Mouse (Mus musculus): Measurements from ENCODE around the gene Gpr135. TPM values are rescaled to one million over a fixed set of nuclear protein-coding genes. Genes with fewer than 3 reads are reported as not detected.
"Not testable (repeated sequence)": the region's sequence is repeated elsewhere in the genome, so short reads cannot be mapped to it uniquely, and the experiment has no call there.

Gene Gpr135
- polyA plus RNA-seq, 1 experiment from 2014 or later = 0.95 TPM

- WGBS = 6% methylated on average over 40 of the region's 40 CpGs
- Histone ChIP-seq H3K9ac (ENCODE audit: low read length) (peak overlapping the region; percentile 55), H3K36me3 (ENCODE audit: control insufficient read depth, insufficient read depth, low read length) (no peaks in the 10 kb centered on the region), H3K9me3 (ENCODE audit: control insufficient read depth, low read length) (no peaks in the 10 kb centered on the region), H3K4me2 (ENCODE audit: low read length) (peak overlapping the region; percentile 97), H3K27ac (ENCODE audit: low read depth) (no peak overlapping the region), H3K4me1 (replicated peaks; ENCODE audit: control insufficient read depth, insufficient read depth, low read length) (0 out of 2 replicates have a peak, but pooled peaks cover 8% of the 10 kb centered on the region), H3K27me3 (replicated peaks; ENCODE audit: control insufficient read depth, insufficient read depth, low read length) (peaks cover 11% of the 10 kb centered on the region), H3K4me3 (ENCODE audit: low read depth, low read length) (peak overlapping the region; percentile 54)
- ATAC-seq (replicated peaks; ENCODE audit: low FRiP score, low TSS enrichment, low read depth) (peak; percentile 54), DNase-seq (ENCODE audit: low spot score) (peak; percentile 66)
Measured at GRCm38 (mm10) chr12:72069626-72070326, 1.1 kb downstream of the Gpr135 start.

GRCm38 (mm10) chr12:72057780-72058179 is 13.1 kb downstream of the Gpr135 start:
- Histone ChIP-seq H3K4me1 (replicated peaks; ENCODE audit: control insufficient read depth, insufficient read depth, low read length) (no peaks in the 10 kb centered on the region), H3K36me3 (ENCODE audit: control insufficient read depth, insufficient read depth, low read length) (no peaks in the 10 kb centered on the region), H3K9ac (ENCODE audit: low read length) (no peak overlapping the region), H3K4me2 (ENCODE audit: low read length) (no peak overlapping the region), H3K27ac (ENCODE audit: low read depth) (no peak overlapping the region), H3K9me3 (ENCODE audit: control insufficient read depth, low read length) (no peaks in the 10 kb centered on the region), H3K4me3 (ENCODE audit: low read depth, low read length) (no peak overlapping the region), H3K27me3 (replicated peaks; ENCODE audit: control insufficient read depth, insufficient read depth, low read length) (no peaks in the 10 kb centered on the region)
- WGBS = 89% methylated on average over 1 of the region's 1 CpGs
- ATAC-seq (replicated peaks; ENCODE audit: low FRiP score, low TSS enrichment, low read depth) = no peak
- DNase-seq (ENCODE audit: low spot score) = no peak

- no peak overlapping the region for H3K27ac ChIP-seq (ENCODE audit: low read depth)
- no peak overlapping the region for H3K4me2 ChIP-seq (ENCODE audit: low read length)
- H3K4me1 ChIP-seq (replicated peaks; ENCODE audit: control insufficient read depth, insufficient read depth, low read length) = no peaks in the 10 kb centered on the region
- no peaks in the 10 kb centered on the region for H3K27me3 ChIP-seq (replicated peaks; ENCODE audit: control insufficient read depth, insufficient read depth, low read length)
- 30% methylated on average over 6 of the region's 6 CpGs for WGBS
- H3K4me3 ChIP-seq (ENCODE audit: low read depth, low read length) = no peak overlapping the region
- H3K36me3 ChIP-seq (ENCODE audit: control insufficient read depth, insufficient read depth, low read length) = no peaks in the 10 kb centered on the region
- DNase-seq (ENCODE audit: low spot score) (no peak), ATAC-seq (replicated peaks; ENCODE audit: low FRiP score, low TSS enrichment, low read depth) (no peak)
- no peak overlapping the region for H3K9ac ChIP-seq (ENCODE audit: low read length)
- H3K9me3 ChIP-seq (ENCODE audit: control insufficient read depth, low read length) = no peaks in the 10 kb centered on the region
Measured at GRCm38 (mm10) chr12:72053851-72054250, 17.1 kb downstream of the Gpr135 start.

- WGBS = 36% methylated on average over 6 of the region's 6 CpGs
- H3K4me3 ChIP-seq (ENCODE audit: low read depth, low read length) = no peak overlapping the region
- H3K9me3 ChIP-seq (ENCODE audit: control insufficient read depth, low read length) = no peaks in the 10 kb centered on the region
- H3K27me3 ChIP-seq (replicated peaks; ENCODE audit: control insufficient read depth, insufficient read depth, low read length) = no peaks in the 10 kb centered on the region
- ATAC-seq (replicated peaks; ENCODE audit: low FRiP score, low TSS enrichment, low read depth) (no peak), DNase-seq (ENCODE audit: low spot score) (no peak)
- no peak overlapping the region for H3K27ac ChIP-seq (ENCODE audit: low read depth)
- no peak overlapping the region for H3K9ac ChIP-seq (ENCODE audit: low read length)
- no peaks in the 10 kb centered on the region for H3K36me3 ChIP-seq (ENCODE audit: control insufficient read depth, insufficient read depth, low read length)
- H3K4me1 ChIP-seq (replicated peaks; ENCODE audit: control insufficient read depth, insufficient read depth, low read length) = no peaks in the 10 kb centered on the region
- no peak overlapping the region for H3K4me2 ChIP-seq (ENCODE audit: low read length)
Measured at GRCm38 (mm10) chr12:72053303-72053702, 17.6 kb downstream of the Gpr135 start.

GRCm38 (mm10) chr12:72052571-72052970 is 18.4 kb downstream of the Gpr135 start:
- H3K4me1 ChIP-seq (replicated peaks; ENCODE audit: control insufficient read depth, insufficient read depth, low read length) = no peaks in the 10 kb centered on the region
- no peak for ATAC-seq (replicated peaks; ENCODE audit: low FRiP score, low TSS enrichment, low read depth)
- 84% methylated on average over 6 of the region's 6 CpGs for WGBS
- H3K9me3 ChIP-seq (ENCODE audit: control insufficient read depth, low read length) = no peaks in the 10 kb centered on the region
- DNase-seq (ENCODE audit: low spot score) = no peak
- no peak overlapping the region for H3K9ac ChIP-seq (ENCODE audit: low read length)
- H3K4me2 ChIP-seq (ENCODE audit: low read length) = no peak overlapping the region
- H3K27me3 ChIP-seq (replicated peaks; ENCODE audit: control insufficient read depth, insufficient read depth, low read length) = no peaks in the 10 kb centered on the region
- H3K27ac ChIP-seq (ENCODE audit: low read depth) = no peak overlapping the region
- H3K4me3 ChIP-seq (ENCODE audit: low read depth, low read length) = no peak overlapping the region
- H3K36me3 ChIP-seq (ENCODE audit: control insufficient read depth, insufficient read depth, low read length) = no peaks in the 10 kb centered on the region

GRCm38 (mm10) chr12:72050821-72051220 is 20.1 kb downstream of the Gpr135 start:
- Histone ChIP-seq H3K4me1 (replicated peaks; ENCODE audit: control insufficient read depth, insufficient read depth, low read length) (no peaks in the 10 kb centered on the region), H3K4me2 (ENCODE audit: low read length) (no peak overlapping the region), H3K4me3 (ENCODE audit: low read depth, low read length) (no peak overlapping the region), H3K9ac (ENCODE audit: low read length) (no peak overlapping the region), H3K36me3 (ENCODE audit: control insufficient read depth, insufficient read depth, low read length) (no peaks in the 10 kb centered on the region), H3K9me3 (ENCODE audit: control insufficient read depth, low read length) (no peaks in the 10 kb centered on the region), H3K27ac (ENCODE audit: low read depth) (no peak overlapping the region), H3K27me3 (replicated peaks; ENCODE audit: control insufficient read depth, insufficient read depth, low read length) (no peaks in the 10 kb centered on the region)
- ATAC-seq (replicated peaks; ENCODE audit: low FRiP score, low TSS enrichment, low read depth) (no peak), DNase-seq (ENCODE audit: low spot score) (no peak)
- 89% methylated on average over 4 of the region's 4 CpGs for whole genome bisulfite sequencing

GRCm38 (mm10) chr12:72050156-72050555 is 20.8 kb downstream of the Gpr135 start:
- not testable (repeated sequence) for H3K4me2 ChIP-seq (ENCODE audit: low read length); DNase-seq (ENCODE audit: low spot score); H3K9me3 ChIP-seq (ENCODE audit: control insufficient read depth, low read length); ATAC-seq (replicated peaks; ENCODE audit: low FRiP score, low TSS enrichment, low read depth); H3K27me3 ChIP-seq (replicated peaks; ENCODE audit: control insufficient read depth, insufficient read depth, low read length); H3K36me3 ChIP-seq (ENCODE audit: control insufficient read depth, insufficient read depth, low read length); H3K4me1 ChIP-seq (replicated peaks; ENCODE audit: control insufficient read depth, insufficient read depth, low read length); H3K9ac ChIP-seq (ENCODE audit: low read length); H3K4me3 ChIP-seq (ENCODE audit: low read depth, low read length); H3K27ac ChIP-seq (ENCODE audit: low read depth)
- 84% methylated on average over 5 of the region's 5 CpGs for WGBS

- no peak for DNase-seq (ENCODE audit: low spot score)
Measured at GRCm38 (mm10) chr12:72047513-72047912, 23.4 kb downstream of the Gpr135 start.

GRCm38 (mm10) chr12:72041238-72041637 is 29.7 kb downstream of the Gpr135 start:
- WGBS = 92% methylated on average over 3 of the region's 3 CpGs
- H3K27ac ChIP-seq (ENCODE audit: low read depth) = no peak overlapping the region
- H3K4me3 ChIP-seq (ENCODE audit: low read depth, low read length) = no peak overlapping the region
- H3K9me3 ChIP-seq (ENCODE audit: control insufficient read depth, low read length) = no peaks in the 10 kb centered on the region
- ATAC-seq (replicated peaks; ENCODE audit: low FRiP score, low TSS enrichment, low read depth) (no peak), DNase-seq (ENCODE audit: low spot score) (no peak)
- no peak overlapping the region for H3K9ac ChIP-seq (ENCODE audit: low read length)
- H3K27me3 ChIP-seq (replicated peaks; ENCODE audit: control insufficient read depth, insufficient read depth, low read length) = no peaks in the 10 kb centered on the region
- H3K4me1 ChIP-seq (replicated peaks; ENCODE audit: control insufficient read depth, insufficient read depth, low read length) = no peaks in the 10 kb centered on the region
- no peak overlapping the region for H3K4me2 ChIP-seq (ENCODE audit: low read length)
- H3K36me3 ChIP-seq (ENCODE audit: control insufficient read depth, insufficient read depth, low read length) = no peaks in the 10 kb centered on the region

More at GRCm38 (mm10) chr12:72047513-72047912, 23.4 kb downstream of the Gpr135 start:
- WGBS = 5% methylated on average over 2 of the region's 2 CpGs
- H3K4me3 ChIP-seq (ENCODE audit: low read depth, low read length) = no peak overlapping the region
- H3K36me3 ChIP-seq (ENCODE audit: control insufficient read depth, insufficient read depth, low read length) = no peaks in the 10 kb centered on the region
- H3K9me3 ChIP-seq (ENCODE audit: control insufficient read depth, low read length) = no peaks in the 10 kb centered on the region
- no peaks in the 10 kb centered on the region for H3K4me1 ChIP-seq (replicated peaks; ENCODE audit: control insufficient read depth, insufficient read depth, low read length)
- no peaks in the 10 kb centered on the region for H3K27me3 ChIP-seq (replicated peaks; ENCODE audit: control insufficient read depth, insufficient read depth, low read length)
- no peak overlapping the region for H3K9ac ChIP-seq (ENCODE audit: low read length)
- ATAC-seq (replicated peaks; ENCODE audit: low FRiP score, low TSS enrichment, low read depth) = no peak
- H3K27ac ChIP-seq (ENCODE audit: low read depth) = no peak overlapping the region
- H3K4me2 ChIP-seq (ENCODE audit: low read length) = no peak overlapping the region
